Mouse (Mus musculus) urinary bladder, adult 18-20 months (tissue): Measurements from ENCODE around the gene Capns2.
"Not testable (repeated sequence)": the region's sequence is repeated elsewhere in the genome, so short reads cannot be mapped to it uniquely, and the experiment has no call there.

Source experiments
- DNase-seq, 2 experiments: peaks; one replicate each; pipeline ENCODE4 v3.0.0; 2022; ENCODE audit warnings: low spot score in 2 of 2, mixed read lengths in 2 of 2

The Capns2 gene

GRCm38 (mm10) chr8:92901107-92901506, at the start of gene Capns2:
Gene Capns2, plus strand, starts transcription at chr8:92901407.
- DNase-seq: no peak

GRCm38 (mm10) chr8:92853188-92853983, 47.8 kb upstream of the Capns2 start:
- no peak for DNase-seq

GRCm38 (mm10) chr8:92854673-92855072, 46.5 kb upstream of the Capns2 start:
- DNase-seq: no peak

- DNase-seq: peak; percentile 85 to 91
Measured at GRCm38 (mm10) chr8:92855171-92855894, 45.9 kb upstream of the Capns2 start, which contains the start of gene Lpcat2. Gene Lpcat2, plus strand, starts transcription at chr8:92855339.

GRCm38 (mm10) chr8:92856273-92856986, 44.8 kb upstream of the Capns2 start:
- DNase-seq: no peak

GRCm38 (mm10) chr8:92858475-92859182, 42.6 kb upstream of the Capns2 start:
- no peak for DNase-seq

GRCm38 (mm10) chr8:92861977-92862376, 39.2 kb upstream of the Capns2 start:
- DNase-seq: no peak

- DNase-seq: no peak
Measured at GRCm38 (mm10) chr8:92870281-92870680, 30.9 kb upstream of the Capns2 start.

GRCm38 (mm10) chr8:92872063-92872759, 29.0 kb upstream of the Capns2 start:
- DNase-seq: no peak

- no peak for DNase-seq
Measured at GRCm38 (mm10) chr8:92875795-92876194, 25.4 kb upstream of the Capns2 start.

- DNase-seq: no peak
Measured at GRCm38 (mm10) chr8:92881247-92881646, 20.0 kb upstream of the Capns2 start.

- no peak for DNase-seq
Measured at GRCm38 (mm10) chr8:92883771-92884170, 17.4 kb upstream of the Capns2 start.

- not testable (repeated sequence) for DNase-seq
Measured at GRCm38 (mm10) chr8:92892216-92892615, 9.0 kb upstream of the Capns2 start.

GRCm38 (mm10) chr8:92893870-92894269, 7.3 kb upstream of the Capns2 start:
- no peak for DNase-seq

GRCm38 (mm10) chr8:92895053-92895452, 6.2 kb upstream of the Capns2 start:
- DNase-seq: peak in 1 of 2 experiments; percentile 25

- DNase-seq: no peak
Measured at GRCm38 (mm10) chr8:92896056-92896455, 5.2 kb upstream of the Capns2 start.

- no peak for DNase-seq
Measured at GRCm38 (mm10) chr8:92896611-92897010, 4.6 kb upstream of the Capns2 start.

GRCm38 (mm10) chr8:92897794-92898193, 3.4 kb upstream of the Capns2 start:
- DNase-seq: no peak

- DNase-seq: no peak
Measured at GRCm38 (mm10) chr8:92899590-92899989, 1.6 kb upstream of the Capns2 start.

GRCm38 (mm10) chr8:92902981-92903380, 1.8 kb downstream of the Capns2 start:
- no peak for DNase-seq
